9 mouse cellular contexts compared by ENCODE assay signal in the genomic region with DNA sequence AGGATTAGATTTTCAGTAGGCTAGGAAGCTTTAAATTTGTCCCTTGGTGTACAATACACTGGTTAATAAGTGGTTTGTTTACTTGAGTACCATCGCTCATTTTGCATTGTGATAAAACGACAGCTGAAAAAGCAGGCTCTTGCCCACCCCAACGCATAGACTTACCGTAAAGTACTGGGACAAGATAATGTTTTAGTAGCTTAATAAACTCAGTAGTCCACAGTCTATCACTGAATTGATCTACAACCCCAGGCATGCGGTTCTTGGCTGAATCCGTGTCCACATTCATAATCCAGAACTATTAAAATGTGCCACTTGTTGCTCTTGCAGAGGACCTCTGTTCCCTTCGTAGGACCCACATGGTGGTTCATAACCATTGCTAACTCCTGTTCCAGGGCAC. TPM values are rescaled to one million over a fixed set of nuclear protein-coding genes. Genes with fewer than 3 reads are reported as not detected.
DNase-seq lines count a peak whose midpoint lies in the region; ATAC-seq and TF ChIP-seq lines count a peak whose summit lies in the region.
"Had no signal": no experiment of that assay in that cellular context is flagged by ENCODE, and none has a peak within 500 bp of the region (broad histone marks: within the 10 kb centered on the region; RNA-seq: fewer than 3 reads in every experiment).

No protein-coding gene starts in this region.

- H3K27ac ChIP-seq in heart, embryonic 10.5 days = no peak overlapping the region
- no peak overlapping the region for H3K27ac ChIP-seq in forebrain, embryonic 14.5 days (ENCODE audit: low read depth, low read length)
- no peak overlapping the region for H3K27ac ChIP-seq in liver, embryonic 14.5 days

- TF ChIP-seq CTCF in liver, embryonic 14.5 days (IDR thresholded peaks at IDR 0.05; ENCODE audit: low read depth) = no peak

- intact Hi-C loops in heart, postnatal 14 days (cut with DNase I) = loop anchor here (5.0 to 10.0 kb wide), 2 partner anchors 82 to 380 kb away; partner anchors contain the start of gene Zfand5
- intact Hi-C loops in left cerebral cortex, postnatal 4 days (cut with DNase I) = loop anchor here (5.0 kb wide), 2 partner anchors 82 to 658 kb away; no protein-coding TSS in a partner anchor

- H3K4me3 ChIP-seq in heart, embryonic 10.5 days = peak overlapping the region; percentile 93
- H3K4me3 ChIP-seq in forebrain, embryonic 14.5 days (ENCODE audit: low read depth, low read length) = peak overlapping the region; percentile 88
- H3K4me3 ChIP-seq in liver, embryonic 14.5 days (ENCODE audit: insufficient read depth in 1 of 2, low read depth in 2 of 2, low read length in 2 of 2) = peak overlapping the region in 1 of 2 experiments; percentile 82; a peak in 2 of 4 replicates

- H3K9me3 ChIP-seq in heart, embryonic 10.5 days = no peaks in the 10 kb centered on the region
- H3K9me3 ChIP-seq in forebrain, embryonic 14.5 days (replicated peaks; ENCODE audit: control insufficient read depth, low read length) = no peaks in the 10 kb centered on the region
- H3K9me3 ChIP-seq in liver, embryonic 14.5 days (ENCODE audit: control insufficient read depth, low read length) = no peaks in the 10 kb centered on the region

- H3K4me2 ChIP-seq in forebrain, embryonic 14.5 days (ENCODE audit: low read length) = peak overlapping the region; percentile 64
- peak overlapping the region; percentile 90 for H3K4me2 ChIP-seq in liver, embryonic 14.5 days (ENCODE audit: low read depth)

- DNase-seq in heart, embryonic 10.5 days (ENCODE audit: low spot score) = no peak
- no peak for DNase-seq in heart, postnatal 14 days
- DNase-seq in A20 (ENCODE audit: low read depth, low spot score) = peak; percentile 56
- no peak for DNase-seq in forebrain, embryonic 14.5 days (ENCODE audit: low spot score)
- DNase-seq in liver, embryonic 14.5 days (ENCODE audit: low read depth in 3 of 3, low spot score in 3 of 3) = no peak
- no peak for DNase-seq in urinary bladder, adult 18-20 months (ENCODE audit: low spot score in 2 of 2)
- no peak for DNase-seq in urinary bladder, postnatal 36 days (ENCODE audit: low spot score in 2 of 2)
- DNase-seq in left cerebral cortex, postnatal 4 days = no peak
- DNase-seq: cerebellum, postnatal 25 days had no signal

- peak overlapping the region; percentile 96 for H3K9ac ChIP-seq in forebrain, embryonic 14.5 days (ENCODE audit: low read length)
- H3K9ac ChIP-seq in liver, embryonic 14.5 days (replicated peaks) = no peak overlapping the region

- TF ChIP-seq EP300 in liver, embryonic 14.5 days (IDR thresholded peaks at IDR 0.05; ENCODE audit: low read depth) = no peak

- H3K4me1 ChIP-seq in heart, embryonic 10.5 days = peaks cover 7% of the 10 kb centered on the region; the same call in 1 of the 2 replicates
- H3K4me1 ChIP-seq in forebrain, embryonic 14.5 days (ENCODE audit: control insufficient read depth, insufficient read depth, low read length) = peaks cover 19% of the 10 kb centered on the region
- H3K4me1 ChIP-seq in liver, embryonic 14.5 days (replicated peaks; ENCODE audit: control insufficient read depth in 2 of 2, insufficient read depth in 2 of 2, low read length in 1 of 2) = peaks cover 4 to 10% of the 10 kb centered on the region in 2 experiments

- H3K36me3 ChIP-seq in heart, embryonic 10.5 days = no peaks in the 10 kb centered on the region
- H3K36me3 ChIP-seq in forebrain, embryonic 14.5 days (ENCODE audit: control insufficient read depth, insufficient read depth, low read length) = no peaks in the 10 kb centered on the region
- H3K36me3 ChIP-seq in liver, embryonic 14.5 days (replicated peaks; ENCODE audit: control insufficient read depth, insufficient read depth, low read depth) = no peaks in the 10 kb centered on the region

- WGBS in heart, embryonic 10.5 days = 72% methylated on average over 7 of the region's 7 CpGs
- 49% methylated on average over 7 of the region's 7 CpGs for whole genome bisulfite sequencing in forebrain, embryonic 14.5 days
- 51% methylated on average over 7 of the region's 7 CpGs for WGBS in liver, embryonic 14.5 days (ENCODE audit: insufficient replicate concordance)

- H3K27me3 ChIP-seq in heart, embryonic 10.5 days (ENCODE audit: insufficient read depth, poor library complexity, severe bottlenecking) = no peaks in the 10 kb centered on the region
- no peaks in the 10 kb centered on the region for H3K27me3 ChIP-seq in forebrain, embryonic 14.5 days (replicated peaks; ENCODE audit: control insufficient read depth, insufficient read depth, low read length)
- H3K27me3 ChIP-seq in liver, embryonic 14.5 days (ENCODE audit: control insufficient read depth, insufficient read depth, low read length) = no peaks in the 10 kb centered on the region

- ATAC-seq in forebrain, embryonic 14.5 days = no peak
- ATAC-seq in liver, embryonic 14.5 days (ENCODE audit: insufficient read depth) = no peak

RNA-seq across cellular contexts. Expression of gene Abhd17b, which starts 1.8 kb away (rescaled TPM):
- polyA plus RNA-seq in heart, embryonic 10.5 days (2016; fragmentation: Nextera tagmentation; extraction: Ambion mirVana) = 15.1 and 20.7 TPM in 2 replicates
- total RNA-seq in heart, postnatal 14 days (2021) = 10 to 100 TPM; 18.8 to 18.9 TPM
- 42.2 and 43.1 TPM in 2 replicates for polyA plus RNA-seq in forebrain, embryonic 14.5 days (2014; fragmentation: Nextera tagmentation; extraction: Ambion mirVana)
- 2.2 and 3.3 TPM in 2 replicates for polyA plus RNA-seq in liver, embryonic 14.5 days (2012; rRNA removed)
- polyA plus RNA-seq in liver, embryonic 14.5 days (2014; fragmentation: Nextera tagmentation; extraction: Ambion mirVana) = 7.0 TPM in 2 replicates
- total RNA-seq in left cerebral cortex, postnatal 4 days (2021) = 10 to 100 TPM; 51.1 to 52.9 TPM

RNA-seq across cellular contexts. Expression of gene 1110059E24Rik, which starts 2.0 kb away (rescaled TPM):
- 47.3 and 54.2 TPM in 2 replicates for polyA plus RNA-seq in heart, embryonic 10.5 days (2016; fragmentation: Nextera tagmentation; extraction: Ambion mirVana)
- 10 to 100 TPM; 15.7 to 16.3 TPM for total RNA-seq in heart, postnatal 14 days (2021)
- 77.5 and 81.4 TPM in 2 replicates for polyA plus RNA-seq in forebrain, embryonic 14.5 days (2014; fragmentation: Nextera tagmentation; extraction: Ambion mirVana)
- 3.6 and 6.6 TPM in 2 replicates for polyA plus RNA-seq in liver, embryonic 14.5 days (2012; rRNA removed)
- 13.5 and 13.7 TPM in 2 replicates for polyA plus RNA-seq in liver, embryonic 14.5 days (2014; fragmentation: Nextera tagmentation; extraction: Ambion mirVana)
- total RNA-seq in left cerebral cortex, postnatal 4 days (2021) = 10 to 100 TPM; 24.1 to 28.9 TPM
